Mouse (Mus musculus) CH12.LX (cell line): ENCODE results near the gene Cth.

Experiments used
- CTCF ChIP-seq, 2 experiments: IDR thresholded peaks in 1 of 2; conservative IDR thresholded peaks in 1 of 2; 2 replicates each; pipeline ENCODE4 v1.5.1; 2011 to 2012; ENCODE audit warnings: low read depth in 2 of 2, low read length in 2 of 2, improper control_type of control experiment in 1 of 2, inconsistent platforms in 1 of 2, mild to moderate bottlenecking in 1 of 2, moderate library complexity in 1 of 2
- E2F4 ChIP-seq: IDR thresholded peaks from 2 replicates; pipeline ENCODE4 v1.6.1; 2011; ENCODE audit warnings: low read depth, low read length, improper control_type of control experiment; ENCODE audit not compliant: insufficient replicate concordance
- EP300 ChIP-seq: IDR thresholded peaks from 2 replicates; pipeline ENCODE4 v1.6.1; 2011; ENCODE audit warnings: low read length, improper control_type of control experiment
- JUN ChIP-seq: IDR thresholded peaks from 2 replicates; pipeline ENCODE4 v1.6.1; 2011; ENCODE audit warnings: low read depth, mild to moderate bottlenecking, low read length, improper control_type of control experiment, moderate library complexity; ENCODE audit not compliant: insufficient read depth
- MAX ChIP-seq: IDR thresholded peaks from 2 replicates; pipeline ENCODE4 v1.6.1; 2011; ENCODE audit warnings: low read length, improper control_type of control experiment
- MXI1 ChIP-seq: IDR thresholded peaks from 2 replicates; pipeline ENCODE4 v1.6.1; 2011; ENCODE audit warnings: mild to moderate bottlenecking, low read depth, low read length, improper control_type of control experiment
- POLR2A ChIP-seq: IDR thresholded peaks from 2 replicates; pipeline ENCODE4 v1.6.1; 2011; ENCODE audit warnings: low read depth, mild to moderate bottlenecking, improper control_type of control experiment, low read length
- RAD21 ChIP-seq: IDR thresholded peaks from 2 replicates; pipeline ENCODE4 v1.6.1; 2011; ENCODE audit warnings: low read depth, mild to moderate bottlenecking, low read length, improper control_type of control experiment, moderate library complexity
- TCF12 ChIP-seq: IDR thresholded peaks from 2 replicates; pipeline ENCODE4 v1.6.1; 2014; ENCODE audit warnings: low read depth, mild to moderate bottlenecking, inconsistent platforms, low read length, improper control_type of control experiment
- UBTF ChIP-seq: IDR thresholded peaks from 2 replicates; pipeline ENCODE4 v1.6.1; 2012; ENCODE audit warnings: low read depth, mild to moderate bottlenecking, inconsistent platforms, low read length, improper control_type of control experiment, moderate library complexity
- USF1 ChIP-seq: IDR thresholded peaks from 2 replicates; pipeline ENCODE4 v1.6.1; 2014; ENCODE audit warnings: low read depth, mild to moderate bottlenecking, inconsistent platforms, low read length, improper control_type of control experiment
- ZNF384 ChIP-seq: IDR thresholded peaks from 2 replicates; pipeline ENCODE4 v1.6.1; 2012; ENCODE audit warnings: low read depth, low read length, improper control_type of control experiment, inconsistent platforms

- TF ChIP-seq MAX, result no peak
- no peak for TF ChIP-seq UBTF
- no peak for TF ChIP-seq MXI1
- no peak for TF ChIP-seq JUN
- no peak for TF ChIP-seq EP300
- no peak for TF ChIP-seq CTCF (conservative IDR thresholded peaks at IDR 0.05 in 1 of 2, IDR thresholded peaks at IDR 0.05 in 1 of 2; ENCODE audit: low read depth in 2 of 2, low read length in 2 of 2)
- TF ChIP-seq RAD21, result no peak
- no peak for TF ChIP-seq TCF12
- TF ChIP-seq POLR2A, result no peak
- no peak for TF ChIP-seq ZNF384
- no peak for TF ChIP-seq E2F4
- no peak for TF ChIP-seq USF1
Observed at GRCm38 (mm10) chr3:157957320-157957719, 32.4 kb upstream of the Cth start.
